ENCODE assay signal across 23 mouse cellular contexts in genomic region chr10:22875181-22875580, GRCm38 (mm10). TPM values are rescaled to one million over a fixed set of nuclear protein-coding genes. Genes with fewer than 3 reads are reported as not detected.
A peak's percentile ranks its signal among the peaks of the same experiment; 100 is the strongest.
DNase-seq lines count a peak whose midpoint lies in the region; ATAC-seq lines count a peak whose summit lies in the region.
"Had no signal": no experiment of that assay in that cellular context is flagged by ENCODE, and none has a peak within 500 bp of the region (broad histone marks: within the 10 kb centered on the region; RNA-seq: fewer than 3 reads in every experiment).

No protein-coding gene starts in this region.

- no peak for ATAC-seq in heart, embryonic 12.5 days (ENCODE audit: insufficient number of reproducible peaks, low FRiP score)
- ATAC-seq in limb, embryonic 11.5 days (ENCODE audit: insufficient number of reproducible peaks, low FRiP score, low TSS enrichment, low read depth) = no peak
- ATAC-seq in heart, embryonic 13.5 days (ENCODE audit: extremely low read depth, insufficient number of reproducible peaks, low FRiP score, low TSS enrichment) = no peak
- ATAC-seq in forebrain, embryonic 12.5 days (ENCODE audit: low FRiP score) = no peak
- ATAC-seq: activated CD4-positive, CD25-positive, alpha-beta regulatory T cell, adult 4 months; hindbrain, embryonic 16.5 days; intestine, embryonic 16.5 days had no signal

- H3K4me2 ChIP-seq in heart, embryonic 12.5 days = no peak overlapping the region
- no peak overlapping the region for H3K4me2 ChIP-seq in limb, embryonic 11.5 days (ENCODE audit: low read depth, severe bottlenecking)
- no peak overlapping the region for H3K4me2 ChIP-seq in heart, embryonic 13.5 days
- no peak overlapping the region for H3K4me2 ChIP-seq in forebrain, embryonic 12.5 days
- H3K4me2 ChIP-seq: limb, embryonic 13.5 days; liver, embryonic 13.5 days; lung, embryonic 15.5 days; midbrain, embryonic 12.5 days had no signal

- peaks cover 12% of the 10 kb centered on the region for H3K4me1 ChIP-seq in heart, embryonic 12.5 days (replicated peaks)
- no peaks in the 10 kb centered on the region for H3K4me1 ChIP-seq in limb, embryonic 11.5 days (ENCODE audit: control insufficient read depth, insufficient read depth, low read length)
- H3K4me1 ChIP-seq in limb, embryonic 10.5 days = 0 out of 2 replicates have a peak, but pooled peaks cover 2% of the 10 kb centered on the region
- peaks cover 21% of the 10 kb centered on the region for H3K4me1 ChIP-seq in heart, embryonic 13.5 days
- H3K4me1 ChIP-seq in forebrain, embryonic 12.5 days = no peaks in the 10 kb centered on the region
- H3K4me1 ChIP-seq: forebrain, embryonic 10.5 days; liver, embryonic 13.5 days; midbrain, embryonic 12.5 days had no signal

- no peaks in the 10 kb centered on the region for H3K9me3 ChIP-seq in heart, embryonic 12.5 days (replicated peaks)
- no peaks in the 10 kb centered on the region for H3K9me3 ChIP-seq in limb, embryonic 11.5 days (ENCODE audit: control insufficient read depth, low read length)
- no peaks in the 10 kb centered on the region for H3K9me3 ChIP-seq in limb, embryonic 10.5 days (replicated peaks)
- no peaks in the 10 kb centered on the region for H3K9me3 ChIP-seq in heart, embryonic 13.5 days
- no peaks in the 10 kb centered on the region for H3K9me3 ChIP-seq in forebrain, embryonic 12.5 days
- H3K9me3 ChIP-seq: forebrain, embryonic 10.5 days; G1E; limb, embryonic 13.5 days; liver, embryonic 13.5 days; lung, embryonic 15.5 days; midbrain, embryonic 12.5 days had no signal

- 0 out of 2 replicates have a peak, but pooled peaks cover 3% of the 10 kb centered on the region for H3K27me3 ChIP-seq in heart, embryonic 12.5 days (replicated peaks)
- no peaks in the 10 kb centered on the region for H3K27me3 ChIP-seq in limb, embryonic 11.5 days (ENCODE audit: control insufficient read depth, insufficient read depth, low read length)
- no peaks in the 10 kb centered on the region for H3K27me3 ChIP-seq in limb, embryonic 10.5 days (ENCODE audit: low read depth, poor library complexity, severe bottlenecking)
- H3K27me3 ChIP-seq in heart, embryonic 13.5 days (replicated peaks) = no peaks in the 10 kb centered on the region
- no peaks in the 10 kb centered on the region for H3K27me3 ChIP-seq in forebrain, embryonic 12.5 days
- H3K27me3 ChIP-seq: liver, embryonic 13.5 days; lung, embryonic 15.5 days; midbrain, embryonic 12.5 days had no signal

- 44% methylated on average over 4 of the region's 4 CpGs for WGBS in heart, embryonic 12.5 days
- 78% methylated on average over 4 of the region's 4 CpGs for WGBS in limb, embryonic 11.5 days
- 78% methylated on average over 4 of the region's 4 CpGs for WGBS in limb, embryonic 10.5 days
- 30% methylated on average over 4 of the region's 4 CpGs for WGBS in heart, embryonic 13.5 days
- WGBS in forebrain, embryonic 12.5 days = 75% methylated on average over 4 of the region's 4 CpGs

- H3K36me3 ChIP-seq in heart, embryonic 12.5 days = no peaks in the 10 kb centered on the region
- no peaks in the 10 kb centered on the region for H3K36me3 ChIP-seq in limb, embryonic 11.5 days (ENCODE audit: control insufficient read depth, insufficient read depth, low read length)
- no peaks in the 10 kb centered on the region for H3K36me3 ChIP-seq in limb, embryonic 10.5 days
- H3K36me3 ChIP-seq in heart, embryonic 13.5 days = no peaks in the 10 kb centered on the region
- no peaks in the 10 kb centered on the region for H3K36me3 ChIP-seq in forebrain, embryonic 12.5 days (replicated peaks)
- H3K36me3 ChIP-seq: forebrain, embryonic 10.5 days; G1E; limb, embryonic 13.5 days; liver, embryonic 13.5 days; lung, embryonic 15.5 days; midbrain, embryonic 12.5 days had no signal

- DNase-seq in heart, adult 11 months = peak; percentile 97
- peak; percentile 7 for DNase-seq in limb, embryonic 11.5 days (ENCODE audit: low spot score)
- DNase-seq in limb, embryonic 10.5 days (ENCODE audit: low spot score) = no peak
- peak; percentile 23 for DNase-seq in skeletal muscle tissue, adult 2 months (ENCODE audit: low read depth, low spot score)
- DNase-seq in cerebellum, postnatal 36 days = no peak
- DNase-seq: adrenal gland, postnatal 14 days; cerebellum, adult 11 months; cerebellum, postnatal 10 days; gastrocnemius, postnatal 36 days; liver, embryonic 13.5 days; spleen, adult 18-20 months; thymus, adult 18-20 months had no signal

- H3K4me3 ChIP-seq in heart, embryonic 12.5 days = no peak overlapping the region
- no peak overlapping the region for H3K4me3 ChIP-seq in limb, embryonic 11.5 days (ENCODE audit: low read depth, low read length)
- no peak overlapping the region for H3K4me3 ChIP-seq in limb, embryonic 10.5 days
- no peak overlapping the region for H3K4me3 ChIP-seq in heart, embryonic 13.5 days
- H3K4me3 ChIP-seq in forebrain, embryonic 12.5 days (replicated peaks) = no peak overlapping the region
- H3K4me3 ChIP-seq: forebrain, embryonic 10.5 days; limb, embryonic 13.5 days; liver, embryonic 13.5 days; lung, embryonic 15.5 days; midbrain, embryonic 12.5 days had no signal

- H3K27ac ChIP-seq in heart, embryonic 12.5 days (ENCODE audit: poor library complexity, severe bottlenecking) = no peak overlapping the region
- no peak overlapping the region for H3K27ac ChIP-seq in limb, embryonic 11.5 days (replicated peaks; ENCODE audit: low read depth, low read length)
- no peak overlapping the region for H3K27ac ChIP-seq in limb, embryonic 10.5 days
- peak overlapping the region; percentile 28; the same call in 1 of the 2 replicates for H3K27ac ChIP-seq in heart, embryonic 13.5 days (replicated peaks)
- no peak overlapping the region for H3K27ac ChIP-seq in forebrain, embryonic 12.5 days
- H3K27ac ChIP-seq: forebrain, embryonic 10.5 days; limb, embryonic 13.5 days; liver, embryonic 13.5 days; lung, embryonic 15.5 days; midbrain, embryonic 12.5 days had no signal

- no peak overlapping the region for H3K9ac ChIP-seq in heart, embryonic 12.5 days
- no peak overlapping the region for H3K9ac ChIP-seq in limb, embryonic 11.5 days (ENCODE audit: low read length)
- H3K9ac ChIP-seq in heart, embryonic 13.5 days = no peak overlapping the region
- H3K9ac ChIP-seq in forebrain, embryonic 12.5 days = no peak overlapping the region
- H3K9ac ChIP-seq: limb, embryonic 13.5 days; liver, embryonic 13.5 days; lung, embryonic 15.5 days; midbrain, embryonic 12.5 days had no signal

RNA-seq across cellular contexts. Expression of gene Tcf21, which starts 55.2 kb away (rescaled TPM):
- polyA plus RNA-seq in heart, embryonic 12.5 days (2016; fragmentation: Nextera tagmentation; extraction: Ambion mirVana) = 74.5 and 76.6 TPM in 2 replicates
- polyA plus RNA-seq in limb, embryonic 11.5 days (2014; fragmentation: Nextera tagmentation; extraction: Ambion mirVana) = 0.54 TPM in 1 of 2 replicates, not detected in the other
- polyA plus RNA-seq in limb, embryonic 10.5 days (2016; fragmentation: Nextera tagmentation; extraction: Ambion mirVana) = 0.71 and 2.7 TPM in 2 replicates
- 61.7 and 63.3 TPM in 2 replicates for polyA plus RNA-seq in heart, embryonic 13.5 days (2015; fragmentation: Nextera tagmentation; extraction: Ambion mirVana)
- polyA plus RNA-seq in forebrain, embryonic 12.5 days (2016; fragmentation: Nextera tagmentation; extraction: Ambion mirVana) = not detected in 2 replicates
- polyA plus RNA-seq: activated CD4-positive, CD25-positive, alpha-beta regulatory T cell, adult 4 months; forebrain, embryonic 10.5 days; G1E; midbrain, embryonic 12.5 days had no signal

Comparison
In these comparisons a context has a peak if more than half of its experiments do, and no peak if none do; other contexts are left out.
1. DNase-seq: peak in heart, adult 11 months (single experiment), limb, embryonic 11.5 days (single experiment) and skeletal muscle tissue, adult 2 months (single experiment); none in limb, embryonic 10.5 days (single experiment) and cerebellum, postnatal 36 days (0 of 2).
2. RNA of gene Tcf21, which starts 55.2 kb away (polyA plus RNA-seq): 74.5 to 76.6 TPM in heart, embryonic 12.5 days and 61.7 to 63.3 TPM in heart, embryonic 13.5 days; 0.71 to 2.7 TPM in limb, embryonic 10.5 days, 0.54 TPM in limb, embryonic 11.5 days and not detected in forebrain, embryonic 12.5 days; every median in the first group is over 10 times any median in the second.